Mouse (Mus musculus) T-cell, adult 66 days (primary cell): Measurements from ENCODE around the gene Glp2r. TPM values are rescaled to one million over a fixed set of nuclear protein-coding genes. Genes with fewer than 3 reads are reported as not detected.

Experiments used
- total RNA-seq, 2 experiments: library from RNA; stranded (reverse); gene quantifications; 3 replicates in 1 of 2; 4 replicates in 1 of 2; pipeline ENCODE4 v1.2.4; 2023

Glp2r gene
- total RNA-seq, result not detected

GRCm38 (mm10) chr11:67771053-67771452 is at the start of gene Glp2r:
Gene Glp2r, minus strand, starts transcription at chr11:67771153.

GRCm38 (mm10) chr11:67797931-67798330 is 27.0 kb upstream of the Glp2r start, which contains the start of gene Dhrs7c:
Gene Dhrs7c, plus strand, starts transcription at chr11:67798187.

GRCm38 (mm10) chr11:67774379-67774778 is 3.4 kb upstream of the Glp2r start, which contains the start of gene Gsg1l2:
Gene Gsg1l2, plus strand, starts transcription at chr11:67774608.

GRCm38 (mm10) chr11:67694703-67695376 is 76.1 kb downstream of the Glp2r start, which contains the start of gene Rcvrn:
Gene Rcvrn, plus strand, starts transcription at chr11:67695326.

Other genes with a start within 250 kb of the Glp2r start
- gene Rcvrn, start 75.8 kb downstream of the Glp2r start, total RNA-seq, result not detected
- gene Gsg1l2, start 3.5 kb upstream of the Glp2r start, total RNA-seq, result not detected
- not detected for gene Dhrs7c, start 27.0 kb upstream of the Glp2r start, total RNA-seq
- not detected for gene Usp43, start 151.0 kb upstream of the Glp2r start, total RNA-seq
- not detected for gene Cfap52, start 194.5 kb upstream of the Glp2r start, total RNA-seq
- gene Stx8, start 195.0 kb upstream of the Glp2r start, total RNA-seq, result 10 to 100 TPM; 28.2 to 35.4 TPM